In the genomic region with DNA sequence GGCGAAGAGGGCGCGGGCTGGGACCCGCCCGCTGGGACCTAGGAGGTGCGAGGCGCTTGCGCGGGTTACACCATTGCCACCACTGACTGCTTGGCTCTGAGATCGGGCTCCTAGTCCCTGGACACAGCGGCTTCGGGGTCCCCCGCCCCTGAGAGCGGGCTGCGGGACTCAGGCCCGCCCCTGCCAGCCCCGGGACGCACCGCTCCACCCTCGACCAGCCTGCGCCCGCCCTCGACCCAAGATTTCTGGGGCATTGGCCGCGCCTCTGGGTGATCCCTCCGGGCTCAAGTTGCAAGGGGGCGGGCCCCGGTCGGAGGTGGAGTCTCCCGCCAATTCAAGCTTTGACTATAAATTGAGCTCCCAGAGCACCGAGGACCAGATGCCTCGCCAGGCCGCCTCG, we compare ENCODE assay signal across 9 mouse cellular contexts. TPM values are rescaled to one million over a fixed set of nuclear protein-coding genes. Genes with fewer than 3 reads are reported as not detected.
A peak's percentile ranks its signal among the peaks of the same experiment; 100 is the strongest.
DNase-seq lines count a peak whose midpoint lies in the region; ATAC-seq and TF ChIP-seq lines count a peak whose summit lies in the region.
"Had no signal": no experiment of that assay in that cellular context is flagged by ENCODE, and none has a peak within 500 bp of the region (broad histone marks: within the 10 kb centered on the region; RNA-seq: fewer than 3 reads in every experiment).

TSS of gene Dio3 (plus strand) at position 216 of the 400 bp plus-strand sequence.

- no peak within 1 kb of the TSS for H3K27ac ChIP-seq in heart, embryonic 16.5 days (ENCODE audit: low read length)
- peak within 1 kb of the TSS; percentile 56; the same call in 1 of the 2 replicates for H3K27ac ChIP-seq in limb, embryonic 10.5 days
- H3K27ac ChIP-seq in midbrain, embryonic 12.5 days (replicated peaks) = no peak within 1 kb of the TSS
- H3K27ac ChIP-seq: macrophage had no signal

- H3K9me3 ChIP-seq in E14TG2a.4 (ENCODE audit: low read length) = no peaks in the 10 kb centered on the region; the same call in 1 of the 2 replicates
- no peaks in the 10 kb centered on the region for H3K9me3 ChIP-seq in heart, embryonic 16.5 days (replicated peaks; ENCODE audit: control insufficient read depth, low read length)
- H3K9me3 ChIP-seq in limb, embryonic 10.5 days (replicated peaks) = no peaks in the 10 kb centered on the region
- H3K9me3 ChIP-seq in midbrain, embryonic 12.5 days = no peaks in the 10 kb centered on the region

- H3K4me2 ChIP-seq in heart, embryonic 16.5 days (ENCODE audit: low read depth, low read length) = peak within 1 kb of the TSS; percentile 59
- H3K4me2 ChIP-seq in midbrain, embryonic 12.5 days (replicated peaks) = peak within 1 kb of the TSS; percentile 56

- DNase-seq in adrenal gland, postnatal 4 days (ENCODE audit: low spot score in 2 of 2) = peak; percentile 49 to 70
- peak; percentile 79 for DNase-seq in limb, embryonic 10.5 days (ENCODE audit: low spot score)
- peak; percentile 52 for DNase-seq in urinary bladder, postnatal 25 days (ENCODE audit: low spot score)
- DNase-seq in thymus, postnatal 25 days = no peak
- no peak for DNase-seq in left cerebral cortex, postnatal 36 days (ENCODE audit: low spot score in 2 of 2)

- peaks cover 92% of the 10 kb centered on the region for H3K27me3 ChIP-seq in E14TG2a.4 (ENCODE audit: insufficient read depth, low read length)
- peaks cover 96% of the 10 kb centered on the region for H3K27me3 ChIP-seq in heart, embryonic 16.5 days (ENCODE audit: control insufficient read depth, insufficient read depth, low read length)
- H3K27me3 ChIP-seq in limb, embryonic 10.5 days (ENCODE audit: low read depth, poor library complexity, severe bottlenecking) = peaks cover 100% of the 10 kb centered on the region
- H3K27me3 ChIP-seq in midbrain, embryonic 12.5 days = peaks cover 100% of the 10 kb centered on the region

- H3K4me1 ChIP-seq in E14TG2a.4 (replicated peaks; ENCODE audit: low read depth, low read length) = peaks cover 59% of the 10 kb centered on the region
- H3K4me1 ChIP-seq in heart, embryonic 16.5 days (ENCODE audit: control insufficient read depth, insufficient read depth, low read length) = peaks cover 3% of the 10 kb centered on the region; the same call in 1 of the 2 replicates
- peaks cover 47% of the 10 kb centered on the region for H3K4me1 ChIP-seq in limb, embryonic 10.5 days
- H3K4me1 ChIP-seq in midbrain, embryonic 12.5 days = peaks cover 23% of the 10 kb centered on the region

- no peak for ATAC-seq in heart, embryonic 16.5 days (replicated peaks; ENCODE audit: extremely low read depth, insufficient read depth, low FRiP score)
- no peak for ATAC-seq in midbrain, embryonic 12.5 days (ENCODE audit: low FRiP score, low read depth)

- H3K9ac ChIP-seq in heart, embryonic 16.5 days (ENCODE audit: low read length) = no peak within 1 kb of the TSS
- H3K9ac ChIP-seq in midbrain, embryonic 12.5 days (replicated peaks) = 0 out of 2 replicates have a peak within 1 kb of the TSS, but pooled peaks have one; percentile 41

- H3K36me3 ChIP-seq in E14TG2a.4 (ENCODE audit: insufficient read depth, low read length) = no peaks in the 10 kb centered on the region
- no peaks in the 10 kb centered on the region for H3K36me3 ChIP-seq in heart, embryonic 16.5 days (ENCODE audit: control insufficient read depth, insufficient read depth)
- no peaks in the 10 kb centered on the region for H3K36me3 ChIP-seq in limb, embryonic 10.5 days
- H3K36me3 ChIP-seq in midbrain, embryonic 12.5 days = no peaks in the 10 kb centered on the region

- TF ChIP-seq CTCF in E14TG2a.4 (conservative IDR thresholded peaks at IDR 0.05; ENCODE audit: low read length) = no peak

- under 1% methylated on average over 34 of the region's 34 CpGs for WGBS in heart, embryonic 16.5 days
- WGBS in limb, embryonic 10.5 days = under 1% methylated on average over 32 of the region's 34 CpGs
- 1% methylated on average over 34 of the region's 34 CpGs for WGBS in midbrain, embryonic 12.5 days

- peak within 1 kb of the TSS; percentile 77 for H3K4me3 ChIP-seq in E14TG2a.4 (replicated peaks; ENCODE audit: low read length)
- H3K4me3 ChIP-seq in heart, embryonic 16.5 days (ENCODE audit: low read length) = peak within 1 kb of the TSS; percentile 46
- peak within 1 kb of the TSS; percentile 49 for H3K4me3 ChIP-seq in limb, embryonic 10.5 days
- H3K4me3 ChIP-seq in midbrain, embryonic 12.5 days = peak within 1 kb of the TSS; percentile 45

- intact Hi-C loops in left cerebral cortex, postnatal 36 days (cut with DNase I) = no loop called here

RNA-seq across cellular contexts. Expression of gene Dio3, which starts in this region (rescaled TPM):
- total RNA-seq in adrenal gland, postnatal 4 days (2021) = 1 to 10 TPM in 1 of 2 experiments, under 1 TPM in 1; 0.76 to 1.6 TPM
- polyA plus RNA-seq in heart, embryonic 16.5 days (2015; fragmentation: Nextera tagmentation; extraction: Ambion mirVana) = 0.07 and 0.09 TPM in 2 replicates
- polyA plus RNA-seq in limb, embryonic 10.5 days (2016; fragmentation: Nextera tagmentation; extraction: Ambion mirVana) = 0.58 and 0.74 TPM in 2 replicates
- 0.47 and 0.75 TPM in 2 replicates for polyA plus RNA-seq in midbrain, embryonic 12.5 days (2016; fragmentation: Nextera tagmentation; extraction: Ambion mirVana)
- 1 to 10 TPM; 1.8 to 2.8 TPM for total RNA-seq in left cerebral cortex, postnatal 36 days (2021)
- polyA plus RNA-seq: macrophage had no signal

Comparison
In these comparisons a context has a peak if more than half of its experiments do, and no peak if none do; other contexts are left out.
1. Peak in DNase-seq, H3K4me3 ChIP-seq and H3K27ac ChIP-seq in limb, embryonic 10.5 days; RNA of the gene not detected or under 1 TPM.
2. DNase-seq: peak in adrenal gland, postnatal 4 days (2 of 2) and urinary bladder, postnatal 25 days (single experiment); none in thymus, postnatal 25 days (single experiment) and left cerebral cortex, postnatal 36 days (0 of 2).
3. Peak in every context shown above with its lines, with median percentiles within 50 percentile points of each other: H3K4me3 ChIP-seq.